Mouse (Mus musculus): ENCODE measurements around the gene Cabp4.

Cabp4 gene

DNA sequence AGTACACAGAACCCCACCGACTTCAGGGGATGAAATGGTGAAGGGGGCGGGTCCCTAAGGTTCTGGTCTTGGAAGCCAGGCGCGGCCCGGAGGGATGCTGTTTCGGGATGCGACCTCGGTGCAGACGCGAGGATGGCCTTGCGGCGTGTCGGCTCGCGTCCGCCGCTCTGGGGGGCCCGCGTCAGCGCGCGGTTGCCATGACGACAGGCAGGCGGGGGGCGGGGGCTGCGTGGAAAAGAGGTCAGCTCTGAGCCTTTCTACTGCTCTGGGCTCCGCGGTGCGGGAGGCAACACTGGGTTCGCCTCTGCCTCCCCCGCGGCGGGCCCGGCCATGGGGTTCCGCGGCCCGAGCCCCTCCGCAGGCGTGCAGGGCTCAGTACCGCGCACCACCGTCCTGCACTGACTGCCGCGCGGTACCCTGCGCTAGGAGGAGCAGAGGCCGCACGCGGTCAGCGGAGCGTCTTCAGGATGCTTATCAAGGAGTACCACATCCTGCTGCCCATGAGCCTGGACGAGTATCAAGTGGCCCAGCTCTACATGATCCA lies 43.0 kb downstream of the Cabp4 start:
- DNase-seq (ENCODE audit: low spot score), result no peak

DNA sequence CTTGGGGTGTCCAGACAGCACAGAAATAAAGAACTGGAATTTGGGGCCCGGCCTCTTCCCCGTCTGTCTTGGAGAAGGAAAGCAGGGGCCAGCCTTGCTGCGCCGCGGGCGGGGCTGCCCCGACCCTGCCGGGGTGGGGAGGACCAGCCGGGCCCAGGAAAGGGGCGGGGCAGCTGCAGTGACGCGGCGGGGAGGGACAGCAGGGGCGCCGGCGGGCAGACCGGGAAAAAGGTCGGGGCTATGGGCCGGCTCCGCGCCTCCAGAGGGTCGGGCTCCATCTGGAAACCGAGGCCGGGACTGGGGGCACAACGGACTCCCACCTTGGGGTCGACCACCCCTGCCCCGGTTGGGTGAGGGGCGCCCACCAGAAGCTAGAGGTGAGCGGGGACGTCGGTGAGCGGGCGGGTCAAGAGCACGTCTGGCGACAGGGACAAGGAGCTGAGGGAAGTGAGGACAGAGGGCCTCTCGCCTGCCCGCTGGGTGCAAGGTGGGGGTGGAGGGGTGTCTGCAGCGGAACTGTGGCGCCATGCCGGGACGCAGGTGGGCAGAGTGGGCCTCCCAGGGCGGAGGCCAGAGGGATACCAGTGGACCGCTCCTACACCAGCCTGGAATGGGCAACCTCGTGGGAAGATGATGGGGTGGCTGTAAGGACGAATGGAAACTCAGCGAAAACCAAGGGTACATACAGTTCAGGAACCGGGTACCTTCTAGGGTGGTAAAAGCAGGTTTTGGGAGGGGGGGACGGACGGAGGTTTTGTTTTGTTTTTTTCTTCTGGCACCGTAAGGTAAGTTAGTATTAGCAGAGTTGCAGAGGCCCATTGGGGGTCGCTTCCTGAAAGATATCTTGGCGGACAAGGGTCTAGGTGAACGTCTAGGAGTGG lies 43.8 kb downstream of the Cabp4 start, which contains the start of gene Pitpnm1:
TSS of gene Pitpnm1 (plus strand) at position 162 of the 881 bp plus-strand sequence.
- DNase-seq (ENCODE audit: low spot score), result peak; percentile 50

DNA sequence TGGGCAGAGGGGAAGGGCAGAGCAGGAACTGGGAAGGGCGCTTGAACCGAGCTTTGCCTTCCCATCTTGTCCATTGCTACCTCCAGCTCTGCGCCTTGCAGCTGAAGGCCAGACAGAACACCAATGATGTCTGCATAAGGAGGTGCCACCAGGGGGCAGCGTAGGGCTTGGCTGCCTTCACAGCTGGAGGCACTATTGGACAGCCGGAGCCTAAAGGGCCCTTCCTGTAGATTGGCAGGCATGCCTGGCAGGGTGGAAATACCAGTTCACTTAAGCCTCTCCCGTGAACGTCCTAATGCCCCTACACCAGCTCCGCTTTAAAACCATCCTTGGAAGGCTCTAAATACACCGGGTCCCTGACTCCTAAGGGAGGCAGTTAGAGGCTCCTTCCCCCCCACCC lies 44.8 kb downstream of the Cabp4 start:
- peak; percentile 93 for DNase-seq (ENCODE audit: low spot score)

- DNase-seq (ENCODE audit: low spot score), result no peak
Measured at GRCm38 (mm10) chr19:4098426-4098825, 45.4 kb downstream of the Cabp4 start.

DNA sequence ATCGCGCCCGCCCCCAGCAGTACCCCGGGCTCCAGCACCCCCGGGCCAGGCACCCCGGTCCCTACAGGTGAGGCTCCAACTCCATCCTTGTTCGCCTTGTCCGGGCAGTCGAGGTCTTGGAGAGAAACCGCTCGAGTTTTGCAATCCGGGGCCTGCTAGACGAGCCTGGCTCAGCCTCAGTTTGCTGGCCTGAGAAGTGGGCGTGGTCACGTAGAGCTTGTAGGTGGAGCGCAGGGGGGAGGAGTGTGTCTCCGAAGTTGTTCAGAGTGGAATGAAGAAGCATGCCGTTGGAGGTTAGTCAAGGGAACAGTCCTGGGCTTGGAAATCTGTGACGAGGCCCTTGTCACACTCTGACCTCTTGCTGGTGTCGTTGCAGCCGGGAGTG lies 46.4 kb downstream of the Cabp4 start:
- peak; percentile 77 for DNase-seq (ENCODE audit: low spot score)

- DNase-seq (ENCODE audit: low spot score), result peak; percentile 99
Measured at GRCm38 (mm10) chr19:4096642-4097440, 47.0 kb downstream of the Cabp4 start, which contains the start of gene Cdk2ap2. TSS of gene Cdk2ap2 (plus strand) at chr19:4097182.

- DNase-seq (ENCODE audit: low spot score), result no peak
Measured at GRCm38 (mm10) chr19:4095802-4096201, 48.0 kb downstream of the Cabp4 start.

DNA sequence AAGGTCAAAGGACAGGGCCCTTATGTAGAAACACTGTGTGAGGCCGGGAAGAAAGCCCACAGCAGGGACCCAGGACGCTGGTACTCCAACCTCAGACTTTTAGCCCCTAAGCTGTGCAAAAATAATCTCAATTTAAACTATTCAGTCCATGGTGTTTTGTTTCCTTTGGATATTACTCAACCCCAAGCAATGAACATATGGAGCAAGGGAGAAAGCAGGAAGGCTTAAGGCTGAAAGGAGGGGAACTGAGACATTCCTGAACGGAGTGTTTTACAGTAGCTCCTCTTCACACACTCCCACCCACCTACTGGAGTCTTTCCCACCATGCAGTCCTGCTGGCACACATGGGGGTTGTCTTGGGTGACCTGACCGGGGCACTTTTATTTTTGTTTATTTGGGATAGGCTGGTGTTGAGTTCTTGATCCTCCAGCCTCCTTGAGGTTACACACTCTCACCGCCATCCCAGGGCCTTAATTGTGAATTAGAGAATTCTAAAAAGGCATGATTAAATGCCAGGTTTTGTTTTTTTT lies 49.0 kb downstream of the Cabp4 start:
- DNase-seq (ENCODE audit: low spot score), result no peak

GRCm38 (mm10) chr19:4094348-4094747 lies 49.5 kb downstream of the Cabp4 start:
- no peak for DNase-seq (ENCODE audit: low spot score)

DNA sequence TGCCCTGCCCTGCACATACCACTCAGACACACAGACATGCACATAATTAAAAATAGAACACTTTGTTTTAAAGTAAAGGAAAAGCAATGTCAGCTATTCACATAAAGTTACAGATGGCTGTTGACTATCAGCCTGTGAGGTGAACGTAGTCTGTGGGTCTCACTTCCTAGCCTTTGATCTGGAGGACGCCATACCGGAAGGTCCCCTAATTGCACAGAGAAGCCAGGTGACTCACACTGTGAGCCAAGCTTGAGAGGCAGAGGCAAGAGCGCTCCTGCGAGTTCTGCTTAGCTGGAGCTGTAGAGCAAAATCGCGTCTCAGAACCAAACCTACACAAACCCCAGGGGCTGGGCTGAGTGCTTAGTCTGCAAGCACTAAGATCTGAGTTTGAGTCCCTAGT lies 50.1 kb downstream of the Cabp4 start:
- DNase-seq (ENCODE audit: low spot score), result no peak

DNA sequence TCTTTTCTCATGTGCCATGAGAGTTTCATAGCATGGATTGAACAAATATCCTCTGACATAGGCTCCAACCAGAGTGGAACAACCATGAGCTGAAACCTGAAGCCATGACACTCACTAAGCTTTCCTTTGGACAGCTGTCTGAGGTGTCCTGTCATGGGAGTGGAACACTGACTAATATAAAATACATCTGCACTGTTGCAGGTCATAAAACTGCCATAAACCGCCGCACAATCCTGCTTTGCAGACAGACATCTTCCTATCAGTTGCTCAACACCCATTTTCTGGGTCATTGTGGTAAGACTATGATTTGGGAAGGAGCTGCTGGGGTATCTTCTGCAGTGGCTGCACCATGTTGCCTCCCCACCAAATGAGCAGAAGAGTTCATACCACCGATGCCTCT lies 51.1 kb downstream of the Cabp4 start:
- no peak for DNase-seq (ENCODE audit: low spot score)

DNA sequence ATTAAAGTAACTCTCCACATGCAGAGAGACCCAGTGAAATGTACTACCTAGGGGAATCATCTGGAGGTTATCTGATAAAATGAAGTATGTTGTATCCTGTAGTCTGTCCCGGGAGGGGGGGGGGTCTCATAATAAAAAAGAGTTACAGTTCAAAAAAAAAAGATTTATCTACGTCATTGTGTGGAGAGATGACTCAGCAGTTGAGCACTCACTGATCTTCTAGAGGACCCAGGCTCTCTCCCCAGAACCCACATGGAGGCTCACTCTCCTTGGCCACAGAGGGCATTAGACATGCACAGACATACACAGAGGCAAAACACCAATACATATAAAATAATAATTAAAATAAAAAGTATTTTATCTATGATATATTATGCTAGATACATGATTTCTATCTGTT lies 52.5 kb downstream of the Cabp4 start:
- DNase-seq (ENCODE audit: low spot score), result no peak

DNA sequence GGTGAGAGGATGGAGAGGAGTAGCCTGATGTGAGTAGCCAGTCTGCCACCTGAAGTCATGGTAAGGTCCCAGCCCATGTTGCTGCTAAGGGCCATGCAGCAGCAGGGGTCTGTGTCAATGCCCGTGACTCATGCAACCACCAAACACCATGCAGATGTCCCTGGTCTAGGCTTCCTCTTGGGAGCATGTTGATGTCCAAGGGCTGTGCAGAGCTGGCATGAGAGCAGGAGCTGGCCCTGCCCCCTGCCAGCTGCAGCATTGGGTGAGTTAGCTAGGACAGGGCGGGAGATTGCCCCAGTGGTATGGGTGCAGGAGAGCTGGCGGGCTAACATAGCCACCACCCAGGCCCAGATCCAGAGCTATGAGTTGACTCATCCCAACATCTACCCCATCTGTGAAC lies 53.4 kb downstream of the Cabp4 start:
- no peak for DNase-seq (ENCODE audit: low spot score)

- no peak for DNase-seq (ENCODE audit: low spot score)
Measured at GRCm38 (mm10) chr19:4089128-4089527, 54.7 kb downstream of the Cabp4 start.

- no peak for DNase-seq (ENCODE audit: low spot score)
Measured at GRCm38 (mm10) chr19:4088146-4088545, 55.7 kb downstream of the Cabp4 start.

GRCm38 (mm10) chr19:4087090-4087489 lies 56.7 kb downstream of the Cabp4 start:
- no peak for DNase-seq (ENCODE audit: low spot score)

- no peak for DNase-seq (ENCODE audit: low spot score)
Measured at GRCm38 (mm10) chr19:4086156-4086555, 57.7 kb downstream of the Cabp4 start.
